Mouse (Mus musculus) CH12.LX (cell line): ENCODE results near the gene Cuedc1. TPM values are rescaled to one million over a fixed set of nuclear protein-coding genes. Genes with fewer than 3 reads are reported as not detected.

Source experiments
- DNase-seq: peaks from one replicate; pipeline ENCODE4 v3.0.0-alpha.2; 2013; ENCODE audit errors: extremely low read depth
- H3K27ac ChIP-seq: 2 replicates; pipeline ENCODE4 v1.5.1; 2012; ENCODE audit warnings: low read depth, mild to moderate bottlenecking, control low read depth, moderate library complexity; ENCODE audit not compliant: insufficient read depth
- H3K27me3 ChIP-seq: replicated peaks from 2 replicates; pipeline ENCODE3; 2012; ENCODE audit warnings: inconsistent platforms
- H3K36me3 ChIP-seq, 2 experiments: replicated peaks in 1 of 2; 2 replicates each; pipeline versions ENCODE3 to v1.6.1; 2012; ENCODE audit warnings: inconsistent platforms in 1 of 2, low read length in 1 of 2, mild to moderate bottlenecking in 1 of 2, mixed read lengths in 1 of 2, moderate library complexity in 1 of 2; ENCODE audit not compliant: control insufficient read depth in 1 of 2, insufficient read depth in 1 of 2
- H3K4me1 ChIP-seq, 2 experiments: 2 replicates each; pipeline ENCODE4 v1.6.1; 2012; ENCODE audit warnings: inconsistent platforms in 1 of 2, moderate library complexity in 1 of 2; ENCODE audit not compliant: insufficient read depth in 2 of 2, control insufficient read depth in 1 of 2
- H3K4me2 ChIP-seq: 2 replicates; pipeline ENCODE4 v1.6.1; 2012; ENCODE audit warnings: low read depth, mild to moderate bottlenecking, control low read depth; ENCODE audit not compliant: poor library complexity, insufficient read depth, severe bottlenecking
- H3K4me3 ChIP-seq, 3 experiments: fragments of 150-350 bp in 1 of 3; sonication (generic) in 1 of 3; replicated peaks in 1 of 3; 2 replicates each; pipeline versions ENCODE3 to v1.5.1; 2011 to 2012; ENCODE audit warnings: low read depth in 2 of 3, low read length in 2 of 3, mild to moderate bottlenecking in 2 of 3, moderate library complexity in 2 of 3, control low read depth in 1 of 3, improper control_type of control experiment in 1 of 3, inconsistent platforms in 1 of 3, mixed read lengths in 1 of 3; ENCODE audit not compliant: poor library complexity in 1 of 3
- H3K79me2 ChIP-seq: replicated peaks from 2 replicates; pipeline ENCODE4 v1.6.1; 2012; ENCODE audit warnings: mild to moderate bottlenecking, moderate library complexity; ENCODE audit not compliant: control insufficient read depth, poor library complexity, insufficient read depth, severe bottlenecking; ENCODE audit errors: extremely low read depth
- H3K9ac ChIP-seq: 2 replicates; pipeline ENCODE4 v1.6.1; 2012; ENCODE audit warnings: low read depth, mild to moderate bottlenecking, control low read depth, moderate library complexity; ENCODE audit not compliant: insufficient read depth
- H3K9me3 ChIP-seq: replicated peaks from 2 replicates; pipeline ENCODE3; 2012; ENCODE audit warnings: low read length, inconsistent platforms, mixed read lengths
- CTCF ChIP-seq, 2 experiments: IDR thresholded peaks in 1 of 2; conservative IDR thresholded peaks in 1 of 2; 2 replicates each; pipeline ENCODE4 v1.5.1; 2011 to 2012; ENCODE audit warnings: low read depth in 2 of 2, low read length in 2 of 2, improper control_type of control experiment in 1 of 2, inconsistent platforms in 1 of 2, mild to moderate bottlenecking in 1 of 2, moderate library complexity in 1 of 2
- EP300 ChIP-seq: IDR thresholded peaks from 2 replicates; pipeline ENCODE4 v1.6.1; 2011; ENCODE audit warnings: low read length, improper control_type of control experiment
- JUND ChIP-seq: conservative IDR thresholded peaks from 2 replicates; pipeline ENCODE4 v1.6.1; 2011; ENCODE audit warnings: low read depth, low read length, improper control_type of control experiment
- NELFE ChIP-seq: IDR thresholded peaks from 2 replicates; pipeline ENCODE4 v1.6.1; 2011; ENCODE audit warnings: low read depth, low read length, improper control_type of control experiment
- RAD21 ChIP-seq: IDR thresholded peaks from 2 replicates; pipeline ENCODE4 v1.6.1; 2011; ENCODE audit warnings: low read depth, mild to moderate bottlenecking, low read length, improper control_type of control experiment, moderate library complexity
- SMC3 ChIP-seq: IDR thresholded peaks from 2 replicates; pipeline ENCODE4 v1.6.1; 2011; ENCODE audit warnings: low read depth, low read length, improper control_type of control experiment
- TBP ChIP-seq: conservative IDR thresholded peaks from 2 replicates; pipeline ENCODE4 v1.6.1; 2011; ENCODE audit warnings: low read depth, low read length, improper control_type of control experiment
- USF2 ChIP-seq: conservative IDR thresholded peaks from 2 replicates; pipeline ENCODE4 v1.6.1; 2011; ENCODE audit warnings: low read depth, low read length, improper control_type of control experiment
- ZMIZ1 ChIP-seq: IDR thresholded peaks from 2 replicates; pipeline ENCODE4 v1.6.1; 2012; ENCODE audit warnings: low read depth, mild to moderate bottlenecking, inconsistent platforms, low read length, improper control_type of control experiment
- dilution Hi-C: fragments of 300-500 bp; cut with MboI; formaldehyde crosslinking; loops from 2 replicates; pipeline ENCODE4 v1.14.3; 2020; ENCODE audit warnings: low sequenced_read_pairs; ENCODE audit not compliant: extremely low pct_unique_long_range_greater_than_20kb, extremely low pct_ligation_motif_present
- in situ Hi-C: fragments of 300-500 bp; cut with MboI; formaldehyde crosslinking; loops from 3 replicates; pipeline ENCODE4 v1.14.3; 2019; ENCODE audit warnings: low sequenced_read_pairs, low pct_ligation_motif_present, low pct_unique_long_range_greater_than_20kb, mixed read lengths
- polyA plus RNA-seq: library from polyadenylated mRNA; unstranded; fragments of >175 nt; gene quantifications from 2 replicates; pipeline ENCODE4 v1.2.1, GENCODE M21; 2012; ENCODE audit warnings: low read depth; ENCODE audit not compliant: insufficient read length
- total RNA-seq, 2 experiments: library from RNA; depleted of rRNA; stranded (reverse); fragments of 300-350 nt in 1 of 2; fragments of >200 nt in 1 of 2; gene quantifications; 2 replicates each; pipeline ENCODE4 v1.2.3; 2012 to 2014

The Cuedc1 gene
- total and polyA plus RNA-seq, 3 experiments, result 0.20 to 0.51 (median 0.47) TPM

- TF ChIP-seq EP300 (no peak), JUND (no peak), RAD21 (no peak), TBP (no peak)
- TF ChIP-seq, all 38 proteins: peak for 0
Observed at GRCm38 (mm10) chr11:88117356-88118090, 19.7 kb downstream of the Cuedc1 start (continued).

- dilution Hi-C loops, result no loop called here
Observed at GRCm38 (mm10) chr11:88118091-88118440, 20.2 kb downstream of the Cuedc1 start.

GRCm38 (mm10) chr11:88118817-88119642 lies 21.2 kb downstream of the Cuedc1 start:
- dilution Hi-C loops, result no loop called here

More at GRCm38 (mm10) chr11:88118091-88118440, 20.2 kb downstream of the Cuedc1 start:
- Histone ChIP-seq H3K4me1 (peaks cover 13 to 43% of the 10 kb centered on the region in 2 experiments), H3K4me2 (no peak overlapping the region), H3K4me3 (no peak overlapping the region), H3K27me3 (peaks cover 53% of the 10 kb centered on the region), H3K9me3 (no peaks in the 10 kb centered on the region), H3K9ac (no peak overlapping the region), H3K79me2 (no peaks in the 10 kb centered on the region), H3K27ac (no peak overlapping the region), H3K36me3 (no peaks in the 10 kb centered on the region)
- in situ Hi-C loops, result no loop called here
- no peak for DNase-seq
- TF ChIP-seq RAD21, result no peak

DNA sequence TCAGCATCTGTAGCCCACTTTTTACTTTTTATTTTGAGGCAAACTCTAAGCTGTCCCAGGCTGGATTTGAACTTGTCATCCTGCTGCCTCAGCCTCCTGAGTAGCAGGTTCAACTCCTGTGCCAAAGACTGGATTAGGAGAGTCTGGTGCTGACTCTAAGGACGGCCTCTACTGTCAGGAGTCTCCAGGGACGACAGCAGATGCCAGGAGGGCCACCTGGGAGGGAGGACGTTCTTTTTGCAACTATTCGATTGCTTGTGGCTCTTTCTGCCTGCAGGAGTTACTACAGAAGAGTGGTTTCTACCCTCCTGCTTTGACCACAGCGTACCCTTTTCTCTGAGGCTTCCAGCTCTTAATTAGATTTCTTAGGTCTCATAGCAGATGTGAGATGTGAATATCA lies 24.7 kb downstream of the Cuedc1 start:
- H3K4me2 ChIP-seq, result no peak overlapping the region
- dilution Hi-C loops, result no loop called here
- no peak for DNase-seq
- H3K27me3 ChIP-seq, result peaks cover 58% of the 10 kb centered on the region
- H3K79me2 ChIP-seq, result no peaks in the 10 kb centered on the region
- H3K4me3 ChIP-seq, result no peak overlapping the region
- peaks cover 0 to 14% of the 10 kb centered on the region in 2 experiments; a peak in 2 of 4 replicates for H3K4me1 ChIP-seq
- in situ Hi-C loops, result no loop called here
- no peaks in the 10 kb centered on the region for H3K36me3 ChIP-seq
- TF ChIP-seq ZMIZ1 (no peak), TBP (no peak), NELFE (no peak), USF2 (no peak), CTCF (conservative IDR thresholded peaks at IDR 0.05 in 1 of 2, IDR thresholded peaks at IDR 0.05 in 1 of 2; ENCODE audit: low read depth in 2 of 2, low read length in 2 of 2) (no peak)
- H3K9me3 ChIP-seq, result no peaks in the 10 kb centered on the region
- no peak overlapping the region for H3K27ac ChIP-seq
- H3K9ac ChIP-seq, result no peak overlapping the region

More at GRCm38 (mm10) chr11:88118817-88119642, 21.2 kb downstream of the Cuedc1 start:
- Histone ChIP-seq H3K36me3 (no peaks in the 10 kb centered on the region), H3K79me2 (no peaks in the 10 kb centered on the region), H3K9ac (no peak overlapping the region), H3K27ac (no peak overlapping the region), H3K4me2 (no peak overlapping the region), H3K27me3 (peaks cover 57% of the 10 kb centered on the region), H3K9me3 (no peaks in the 10 kb centered on the region), H3K4me3 (no peak overlapping the region), H3K4me1 (peaks cover 13 to 41% of the 10 kb centered on the region in 2 experiments)
- no peak for DNase-seq
- in situ Hi-C loops, result no loop called here
- no peak for TF ChIP-seq SMC3
